Mouse (Mus musculus) CD4-positive, CD25-positive, alpha-beta regulatory T cell, adult 2 months (primary cell): ENCODE measurements around the gene Nt5dc3.

Source experiments
- DNase-seq: peaks from one replicate; pipeline ENCODE4 v3.0.0-alpha.2; 2012; ENCODE audit warnings: low read depth, low spot score

Gene Nt5dc3

DNA sequence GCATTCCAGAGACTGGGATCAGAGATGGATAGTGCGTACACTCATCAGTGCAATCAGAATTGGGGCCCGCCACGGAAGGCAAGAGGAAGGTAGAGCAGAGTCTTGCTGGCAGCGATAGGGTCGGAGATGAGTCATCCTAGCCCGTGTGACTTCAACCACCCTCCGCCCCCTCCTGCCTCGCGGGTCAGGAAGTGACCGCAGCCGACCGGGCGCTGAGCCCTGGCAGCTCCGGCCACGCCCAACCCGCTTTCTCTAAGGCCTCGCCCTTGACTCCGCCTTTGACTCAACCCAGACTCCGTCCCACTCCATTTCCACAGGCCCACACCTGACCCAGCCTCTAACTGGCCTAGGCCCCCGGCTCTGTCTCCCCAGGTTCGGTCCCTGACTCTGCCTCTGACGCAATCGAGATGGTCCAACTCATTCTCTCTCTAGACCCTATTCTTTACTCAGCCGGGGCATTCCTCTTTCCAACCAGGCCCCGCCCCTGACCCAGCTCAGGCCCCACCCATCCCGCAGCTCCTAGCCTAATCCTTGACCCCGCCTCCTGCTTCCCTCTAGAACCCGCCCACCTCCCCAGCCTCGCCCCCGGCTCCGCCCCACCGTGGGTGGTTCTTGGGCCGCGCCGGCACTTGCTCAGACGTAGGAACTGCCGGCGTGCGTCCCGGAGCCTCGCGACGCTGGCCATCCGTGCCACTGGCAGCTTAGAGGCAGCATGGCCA is at the start of gene Nt5dc3:
Gene Nt5dc3, plus strand, starts transcription at position 608 of the 719 bp plus-strand sequence.
- DNase-seq = peak; percentile 98

DNA sequence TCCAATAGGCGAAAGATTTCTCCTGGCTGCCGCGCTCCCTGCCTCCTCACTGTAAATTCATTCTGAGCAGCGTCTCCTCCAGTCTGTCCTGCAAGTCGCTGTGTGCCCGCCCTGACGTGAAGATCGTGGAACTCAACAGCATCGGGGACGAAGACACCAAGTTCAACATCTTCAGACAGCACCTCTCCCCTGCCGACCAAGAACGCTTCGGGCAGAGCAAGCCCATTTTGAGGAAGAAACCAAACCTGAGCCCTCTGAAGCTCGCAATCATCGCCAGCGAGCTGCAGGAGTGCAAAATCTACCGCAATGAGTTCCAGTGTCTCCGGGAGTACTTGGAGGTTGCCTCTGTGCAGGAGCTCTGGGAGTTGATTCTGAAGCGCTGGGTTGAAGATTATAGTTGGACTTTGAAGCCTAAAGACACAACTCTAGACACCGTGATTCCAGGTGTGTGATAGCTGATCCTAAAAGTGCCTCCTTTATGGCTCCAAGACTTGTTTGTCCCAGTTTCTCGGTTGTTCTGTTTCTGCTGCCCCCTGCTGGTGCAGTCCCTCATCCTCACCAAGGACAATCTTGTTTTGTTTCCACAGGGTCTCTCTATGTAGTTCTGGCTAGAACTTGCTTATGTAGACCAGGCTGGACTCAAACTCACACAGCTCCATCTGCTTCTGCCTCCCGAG is 47.8 kb upstream of the Nt5dc3 start:
- peak; percentile 90 for DNase-seq

DNA sequence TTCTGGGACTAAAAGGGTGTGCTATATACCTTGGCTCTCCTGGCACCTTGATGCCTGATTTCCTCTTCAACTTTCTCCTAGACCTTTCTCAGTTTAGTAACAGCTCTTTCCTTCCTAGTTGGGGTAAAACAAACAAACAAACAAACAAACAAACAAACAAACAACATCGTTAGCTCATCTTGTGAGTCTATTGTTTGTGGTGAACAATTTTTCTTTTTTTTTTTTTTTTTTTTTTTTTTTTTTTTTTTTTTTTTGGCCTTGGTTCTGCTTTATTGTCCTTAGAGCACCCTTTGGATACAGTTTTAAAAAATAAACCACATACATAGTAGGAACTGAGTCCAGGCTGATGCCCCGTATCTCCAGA is 47.3 kb upstream of the Nt5dc3 start:
- no peak for DNase-seq

DNA sequence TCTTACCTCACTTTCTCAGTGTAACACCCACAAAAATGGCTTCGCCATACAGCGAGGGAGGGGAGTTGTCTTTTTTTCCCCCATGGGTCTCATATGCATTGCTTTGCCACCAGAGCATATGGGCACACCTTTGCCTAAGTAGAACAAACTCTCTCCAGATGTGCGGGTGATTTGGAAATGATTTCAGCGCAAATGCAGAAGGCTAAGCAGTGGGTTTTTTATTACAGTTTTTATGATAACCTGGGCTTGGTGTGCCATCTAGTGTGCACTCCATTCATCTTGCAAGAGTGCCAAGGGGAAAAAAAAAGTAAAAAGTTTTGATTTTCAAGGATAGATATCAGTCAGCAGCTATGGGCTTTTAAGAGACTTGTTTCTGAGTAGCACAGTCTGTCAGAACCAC is 43.8 kb upstream of the Nt5dc3 start:
- DNase-seq = peak; percentile 44

DNA sequence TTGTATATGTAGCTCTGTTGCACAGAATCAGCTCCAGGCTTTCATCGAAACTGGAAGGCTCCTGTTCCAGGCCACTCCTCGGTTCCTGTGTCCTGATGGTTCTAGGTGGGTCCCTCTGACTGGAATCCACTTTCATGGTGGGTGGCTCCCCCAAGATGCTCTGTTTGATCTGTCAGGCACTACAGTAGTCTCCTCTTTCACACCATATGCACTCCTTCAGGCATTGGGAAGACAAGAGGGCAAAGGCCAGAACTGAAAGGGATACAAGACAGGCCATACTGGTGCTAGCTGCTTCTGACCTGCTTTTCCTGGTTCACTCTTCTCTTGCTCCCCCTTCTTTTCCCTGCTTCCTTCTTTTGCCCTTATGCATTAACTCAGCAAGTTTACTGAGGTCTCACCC is 35.9 kb upstream of the Nt5dc3 start:
- no peak for DNase-seq

DNA sequence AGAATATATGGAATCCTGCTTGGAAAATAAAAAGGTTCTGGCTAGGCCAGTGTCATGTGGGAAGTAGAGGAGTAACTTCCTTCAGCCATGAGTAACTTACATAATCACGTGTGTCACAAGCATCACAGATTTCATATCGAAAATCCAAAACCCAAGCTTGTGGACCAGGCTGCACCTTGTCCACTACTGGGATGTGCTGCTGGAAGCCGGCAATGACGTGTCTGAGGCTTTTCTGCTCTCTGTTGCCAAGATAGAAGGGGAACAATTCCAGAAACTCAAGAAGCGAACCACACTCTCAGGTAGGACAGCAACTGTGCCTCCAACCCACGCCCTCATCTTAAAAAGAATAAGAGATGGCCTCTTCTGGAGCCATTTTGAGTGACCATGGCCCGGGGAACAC is 34.5 kb upstream of the Nt5dc3 start:
- DNase-seq = no peak

DNA sequence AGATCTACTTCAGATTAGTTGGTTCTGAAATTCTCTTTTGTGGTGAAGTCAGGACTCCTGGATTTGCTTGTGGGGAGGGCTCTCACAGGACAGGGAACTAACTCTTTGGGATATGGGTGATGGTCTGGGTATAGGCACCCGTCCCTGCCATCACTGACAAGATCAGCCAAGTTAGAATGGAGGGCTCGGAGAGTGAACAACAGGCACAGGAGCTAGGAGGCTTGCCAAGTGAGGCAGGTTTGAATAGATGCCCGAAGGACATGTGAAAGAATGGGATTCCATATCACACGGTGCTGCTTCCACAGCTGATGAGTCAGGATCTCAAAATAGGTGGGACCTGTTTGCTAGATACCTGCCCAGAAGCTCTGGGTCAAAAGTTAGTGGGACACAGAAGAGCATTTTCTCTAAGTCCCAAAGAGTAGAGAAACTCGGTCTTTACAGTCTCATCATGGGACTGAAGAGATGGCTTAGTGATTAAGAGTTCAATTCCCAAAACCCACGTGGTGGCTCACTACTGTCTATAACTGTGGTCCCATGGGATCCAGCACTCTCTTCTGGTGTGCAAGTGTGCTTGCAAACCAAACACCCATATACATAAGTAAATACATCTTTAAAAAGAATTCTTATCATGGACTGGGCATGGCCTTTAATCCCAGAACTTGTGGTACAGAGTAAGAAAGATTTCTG is 22.8 kb upstream of the Nt5dc3 start:
- DNase-seq = no peak

DNA sequence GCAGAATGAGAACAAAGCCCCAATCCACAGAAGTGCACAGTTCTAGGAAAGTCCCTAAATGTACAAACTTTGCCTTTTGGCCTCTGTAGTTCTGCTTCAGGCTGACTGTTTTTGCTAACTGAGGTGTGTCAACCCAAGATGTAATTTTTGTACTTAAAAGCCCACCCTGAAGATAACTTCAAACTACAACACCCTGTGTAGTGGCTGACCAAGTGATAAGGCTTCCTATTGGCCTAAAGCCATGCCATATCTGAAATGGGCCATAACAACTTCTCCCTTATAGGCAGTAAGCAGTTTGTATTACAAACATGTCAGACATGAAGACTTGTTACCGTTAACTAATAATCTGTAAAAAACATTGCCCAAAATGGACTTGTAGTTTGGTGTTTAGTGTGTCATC is 21.1 kb upstream of the Nt5dc3 start:
- DNase-seq = no peak

DNA sequence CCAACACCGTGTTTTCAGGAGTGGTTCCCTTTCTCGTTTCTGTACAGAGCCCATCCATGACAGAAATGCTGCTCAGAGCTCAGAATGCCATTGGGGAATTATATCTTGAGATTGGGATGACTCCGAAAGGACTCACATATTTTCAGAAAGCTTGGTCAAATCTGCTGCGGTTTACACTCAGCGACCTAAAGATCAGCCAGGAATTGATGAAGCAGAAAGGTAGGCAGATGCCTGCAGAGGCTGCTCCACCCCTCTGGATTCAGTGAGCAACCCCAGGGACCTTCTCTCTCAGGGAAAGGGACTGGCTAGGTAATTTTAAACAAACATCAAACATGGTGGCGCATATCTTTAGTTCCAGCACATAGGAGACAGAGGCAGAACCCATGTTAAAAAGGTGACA is 20.6 kb upstream of the Nt5dc3 start:
- DNase-seq = no peak

DNA sequence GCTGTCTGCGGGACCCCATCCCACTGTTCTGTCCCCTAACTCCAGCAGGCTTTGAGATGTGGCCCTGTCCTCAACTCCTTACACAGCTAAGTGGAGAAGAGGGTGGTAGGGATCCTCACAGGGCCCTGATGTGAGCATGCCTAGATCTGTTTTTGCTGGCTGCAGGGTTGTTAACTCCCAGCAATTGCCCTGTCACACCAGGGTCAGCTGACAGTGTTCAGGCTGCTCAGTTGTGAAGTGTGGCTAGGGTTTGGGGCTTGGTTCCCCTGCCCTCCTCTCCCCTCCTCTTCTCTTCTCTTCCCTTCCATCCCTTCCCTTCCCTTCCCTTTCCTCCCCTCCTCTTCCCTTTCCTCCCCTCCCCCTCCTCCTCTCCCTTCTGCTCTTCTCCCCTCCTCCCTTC is 17.6 kb upstream of the Nt5dc3 start:
- DNase-seq = no peak

DNA sequence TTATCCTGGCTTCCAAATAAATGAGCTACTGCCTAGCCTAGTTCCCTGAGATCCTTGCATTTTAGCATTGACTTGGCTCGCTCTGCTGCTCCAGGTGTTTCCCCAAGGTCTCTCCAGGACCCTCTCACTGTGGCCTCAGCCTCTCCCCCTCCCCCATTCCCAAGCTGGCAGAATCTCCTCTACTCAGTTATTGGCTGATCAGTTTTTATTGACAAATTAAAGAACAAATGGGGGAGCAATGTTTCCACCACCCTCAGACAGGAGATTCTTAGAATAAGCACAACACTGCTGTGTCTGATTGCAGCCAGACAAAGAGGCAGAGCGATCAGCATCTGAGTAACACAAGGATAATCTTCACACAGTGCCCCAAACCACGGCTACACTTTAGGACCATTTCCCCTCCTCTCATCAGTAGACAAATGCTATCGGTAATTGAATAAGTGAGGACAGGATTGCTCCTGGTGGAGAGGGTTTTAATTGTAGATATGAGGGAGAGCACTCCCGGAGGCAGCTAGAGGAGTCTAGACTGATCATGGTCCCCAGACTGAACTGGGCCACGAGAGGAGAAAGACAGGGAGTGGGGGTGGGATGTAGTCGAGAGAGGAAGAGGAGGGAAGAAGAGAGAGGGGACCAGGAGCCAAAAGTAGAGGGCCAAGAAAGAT is 17.0 kb upstream of the Nt5dc3 start:
- DNase-seq = no peak

DNA sequence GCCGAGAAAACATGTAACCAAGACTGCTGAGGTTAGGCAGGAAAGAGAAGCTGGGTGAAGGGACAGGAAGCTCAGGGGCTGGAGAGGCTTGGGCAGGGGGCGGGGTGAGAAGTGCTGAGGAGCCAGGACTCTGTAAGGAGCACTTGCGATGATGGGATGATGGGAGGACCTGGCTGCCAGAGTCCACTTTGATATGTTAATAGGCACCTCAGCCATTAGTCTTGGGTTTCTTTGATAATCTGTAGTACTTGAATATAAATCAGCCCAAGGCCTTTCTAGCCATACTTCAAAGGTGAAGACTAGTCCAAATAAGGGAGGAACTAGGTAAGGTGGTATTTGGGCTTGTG is 16.4 kb upstream of the Nt5dc3 start:
- DNase-seq = no peak

DNA sequence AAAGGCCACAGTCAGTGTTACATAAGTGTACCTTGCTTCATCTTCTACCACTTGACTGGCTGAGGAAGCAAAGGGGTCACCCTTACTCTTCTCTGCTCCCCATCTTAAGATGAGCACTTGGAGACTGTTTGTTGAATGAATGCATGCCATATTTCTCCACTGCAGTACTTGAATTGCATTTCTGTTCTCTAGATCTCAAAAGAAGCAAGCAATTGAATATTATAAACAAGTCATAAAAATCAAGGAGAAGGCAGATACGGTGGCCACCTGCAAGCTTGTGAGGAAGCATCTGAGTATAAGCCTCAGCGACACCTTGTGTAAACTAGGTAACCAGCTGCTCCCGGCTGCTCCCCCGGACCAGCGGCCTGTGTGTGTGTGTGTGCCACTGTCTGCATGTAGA is 15.1 kb upstream of the Nt5dc3 start, which contains the start of gene Gm49358:
Gene Gm49358, plus strand, starts transcription at position 301 of the 400 bp plus-strand sequence.
- no peak for DNase-seq

DNA sequence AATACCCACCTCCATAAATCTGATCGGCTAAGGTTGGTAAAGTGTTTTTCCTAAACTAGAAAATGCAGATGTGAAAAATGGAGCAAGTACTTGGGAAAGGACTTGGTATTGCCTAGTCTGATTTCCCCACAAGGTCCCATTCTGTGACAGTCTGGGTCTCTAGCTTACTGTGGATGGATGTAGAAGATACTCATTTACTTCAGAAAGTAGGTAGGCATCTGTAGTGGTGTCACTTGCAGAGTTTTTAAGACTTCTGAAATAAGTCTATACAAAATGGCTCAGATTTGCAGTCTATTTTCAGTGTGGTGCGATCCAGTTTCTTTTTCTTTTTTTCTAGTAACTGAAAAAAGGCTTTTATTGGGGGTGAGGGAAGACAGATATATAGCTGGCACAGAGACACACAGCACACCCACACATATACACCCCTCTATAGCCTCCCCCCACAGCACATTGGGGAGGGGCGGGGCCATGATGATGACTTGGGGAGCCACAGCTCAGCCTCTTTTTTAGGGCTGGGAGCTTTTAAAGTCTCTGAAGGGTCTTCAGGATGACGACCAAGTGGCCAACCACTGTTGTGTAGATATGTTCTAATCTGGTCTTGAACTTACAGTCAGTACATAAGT is 13.3 kb upstream of the Nt5dc3 start:
- DNase-seq = no peak

DNA sequence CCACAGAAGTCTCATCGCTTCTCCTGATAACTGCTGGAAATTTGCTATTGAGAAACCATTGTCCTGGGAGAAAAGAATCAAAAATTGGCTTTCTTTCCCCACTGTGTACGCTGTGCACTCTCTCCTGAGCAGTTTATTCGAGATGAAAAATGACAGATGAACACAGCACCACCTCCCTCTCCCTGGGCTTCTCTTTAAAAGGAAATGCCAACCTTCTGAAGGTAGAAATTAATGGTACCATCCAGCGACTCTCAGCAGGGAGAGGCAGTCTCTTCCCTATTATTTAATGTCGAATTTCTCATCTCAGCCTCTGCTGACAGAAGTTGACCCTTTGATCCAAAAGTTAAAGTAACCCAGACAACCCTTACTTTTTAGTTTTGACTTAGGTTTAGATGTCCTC is 9.6 kb upstream of the Nt5dc3 start:
- no peak for DNase-seq

DNA sequence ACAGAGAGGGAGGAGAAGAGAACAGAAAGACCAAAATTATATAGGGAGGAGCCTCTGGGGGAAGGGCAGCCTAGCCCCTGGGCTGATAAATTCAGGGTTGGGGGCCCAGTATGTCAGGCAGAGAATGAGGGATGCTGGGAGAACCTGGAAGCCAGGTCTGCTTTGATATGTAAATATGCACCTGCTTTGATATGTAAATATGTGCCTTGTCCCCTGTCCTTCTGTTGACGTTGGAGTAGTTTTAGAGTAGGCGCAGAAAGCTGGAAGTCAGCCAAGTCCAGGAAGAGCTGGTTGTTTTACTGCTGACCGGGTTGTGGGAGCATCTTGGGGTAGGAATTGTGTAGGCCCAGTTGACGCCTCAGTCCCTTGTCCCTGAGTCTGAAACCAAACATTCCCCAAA is 9.0 kb upstream of the Nt5dc3 start:
- DNase-seq = no peak

DNA sequence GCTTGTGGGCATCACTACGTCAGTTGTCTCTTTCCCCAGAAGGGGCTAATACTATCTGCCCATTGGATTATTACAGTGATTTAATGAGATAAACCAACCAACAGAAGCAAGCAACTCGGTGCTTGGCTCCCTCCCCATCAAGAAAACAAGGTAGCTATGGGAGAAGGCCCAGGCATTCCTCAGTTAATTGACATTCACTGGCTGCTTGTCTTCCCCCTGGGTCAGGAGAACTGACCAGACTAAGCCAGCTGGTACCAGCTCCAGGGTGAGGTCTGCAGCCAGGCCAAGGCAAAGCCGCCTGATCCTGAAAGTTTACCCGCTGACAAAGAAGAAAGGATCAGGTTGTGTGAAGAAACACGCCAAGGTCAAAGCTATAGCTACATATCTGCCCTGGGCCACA is 7.1 kb upstream of the Nt5dc3 start:
- DNase-seq = no peak

DNA sequence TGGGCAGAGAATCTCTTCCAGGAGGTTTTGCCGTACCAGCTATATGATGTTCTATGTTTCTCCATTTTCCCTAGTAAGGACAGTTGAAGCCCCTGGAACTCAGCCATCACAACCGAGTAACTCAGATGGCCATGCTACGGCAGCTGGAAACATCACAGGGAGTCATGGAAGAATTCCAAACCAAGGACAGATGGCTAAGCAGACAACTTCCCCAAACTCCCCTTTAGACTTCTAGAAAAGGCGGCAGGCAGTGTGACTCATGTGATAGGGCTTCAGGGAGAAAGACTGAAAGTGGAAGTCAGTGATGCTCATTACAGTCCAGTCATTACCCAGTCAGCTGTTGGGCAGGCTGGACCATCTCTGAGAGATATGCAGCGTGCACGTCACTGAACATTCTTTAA is 6.6 kb upstream of the Nt5dc3 start:
- DNase-seq = no peak

DNA sequence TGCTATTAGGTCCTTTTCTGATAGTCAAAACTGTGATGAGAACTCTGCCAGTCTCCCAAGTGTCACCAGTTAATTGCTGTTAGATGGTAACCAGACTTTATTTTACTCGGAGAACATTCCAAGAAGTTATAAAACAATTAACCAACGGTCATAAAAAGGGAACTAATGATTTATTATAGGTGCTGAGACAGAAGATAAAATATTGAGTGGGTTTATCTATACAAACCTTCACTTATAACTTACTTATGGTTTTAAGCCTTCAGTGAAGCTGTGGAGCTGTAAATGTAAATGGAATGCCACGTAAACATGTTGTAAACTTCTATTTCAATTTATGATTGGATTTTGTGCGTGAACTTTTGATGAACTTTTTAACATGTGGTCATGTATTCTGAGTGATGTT is 5.4 kb upstream of the Nt5dc3 start:
- DNase-seq = no peak

DNA sequence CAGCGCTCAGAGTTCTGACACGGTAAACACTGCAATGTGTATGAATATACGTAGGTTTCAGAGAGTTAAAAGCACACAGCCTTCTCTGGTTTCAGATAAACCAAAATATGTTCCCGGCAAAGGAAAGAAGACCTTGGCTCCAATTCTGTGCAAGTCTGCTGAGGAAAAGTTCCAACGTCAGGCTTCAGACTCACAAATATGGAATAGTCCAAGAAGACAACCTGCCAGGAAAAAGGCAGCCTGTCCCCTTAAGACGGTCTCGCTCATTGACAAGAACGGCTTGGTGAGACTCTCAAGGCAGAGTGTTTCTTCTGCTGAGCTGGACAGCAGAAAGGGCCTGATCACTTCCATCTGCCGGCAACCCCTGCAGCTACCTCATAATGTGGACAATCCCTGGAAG is 2.5 kb upstream of the Nt5dc3 start:
- DNase-seq = no peak

DNA sequence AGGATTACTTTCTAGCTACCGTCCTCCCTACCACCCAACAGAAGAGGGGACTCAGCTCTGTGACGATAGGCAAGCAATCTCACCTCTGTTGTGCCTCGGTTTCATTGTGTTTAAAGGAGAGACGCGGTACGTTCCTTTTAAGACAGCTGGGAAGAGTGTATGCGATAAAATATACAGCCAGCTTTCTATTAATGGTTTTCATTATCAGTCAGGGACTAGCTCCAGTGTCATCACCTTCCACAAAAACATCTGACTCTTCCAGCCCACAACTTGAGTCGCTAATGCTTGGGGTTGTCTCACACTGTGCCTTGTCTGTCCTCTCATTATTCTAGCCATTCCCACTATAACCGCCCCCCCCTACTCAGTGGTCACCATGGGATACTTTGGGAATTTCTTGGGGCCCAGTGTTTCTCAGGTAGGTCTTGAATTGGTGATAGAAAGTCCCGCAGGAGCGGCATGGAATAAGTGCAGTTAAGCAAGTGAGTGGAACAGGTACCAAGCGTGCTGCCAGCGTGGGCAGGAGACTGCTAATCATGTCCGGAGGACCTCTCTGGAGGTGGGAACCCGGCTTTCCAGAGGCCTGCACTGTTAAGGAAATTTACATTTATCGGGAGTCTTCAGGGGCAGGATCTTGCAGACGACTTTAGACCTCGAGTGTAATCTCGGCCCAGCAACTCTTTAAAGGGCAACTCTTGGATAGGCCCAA is 1.0 kb upstream of the Nt5dc3 start:
- no peak for DNase-seq
